Mouse (Mus musculus): Measurements from ENCODE around the gene Rnf187. TPM values are rescaled to one million over a fixed set of nuclear protein-coding genes. Genes with fewer than 3 reads are reported as not detected.

Rnf187 gene
- total and polyA plus RNA-seq, 3 experiments, result 185 to 195 (median 188) TPM

DNA sequence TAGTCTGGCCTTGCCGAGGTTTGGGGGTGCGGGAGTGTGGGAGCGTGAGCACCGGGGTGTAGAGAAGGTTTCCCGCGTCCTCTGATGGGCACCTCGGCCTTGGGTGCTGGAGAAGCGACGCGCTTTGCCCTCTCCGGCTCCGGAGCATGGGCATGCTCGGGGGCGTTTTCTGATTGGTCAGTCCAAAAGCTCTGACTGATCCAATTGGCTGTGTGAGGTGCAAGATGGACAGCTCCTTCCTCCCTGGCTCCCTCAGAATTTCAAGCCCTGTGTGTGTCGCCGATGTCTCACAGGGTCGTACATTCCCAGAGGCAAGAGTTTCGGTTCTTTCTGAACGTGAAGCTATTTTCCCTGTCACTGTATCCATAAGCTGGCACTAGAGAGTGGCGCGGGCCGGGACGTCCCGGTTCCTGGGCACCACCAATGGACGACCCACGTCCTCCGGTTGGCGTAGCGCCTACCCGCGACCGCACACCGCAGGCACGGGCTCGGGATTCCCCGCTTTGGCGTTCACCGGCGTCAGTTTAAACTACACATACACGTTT is 21.3 kb upstream of the Rnf187 start:
- Histone ChIP-seq H3K79me2 (replicated peaks; ENCODE audit: control insufficient read depth, extremely low read depth, insufficient read depth, poor library complexity, severe bottlenecking) (peaks cover 2% of the 10 kb centered on the region; the same call in 1 of the 2 replicates), H3K4me3 (replicated peaks in 1 of 3; ENCODE audit: low read depth in 2 of 3, low read length in 2 of 3, poor library complexity in 1 of 3) (peak overlapping the region; percentile 40 to 66 (median 41)), H3K27me3 (replicated peaks) (no peaks in the 10 kb centered on the region), H3K4me1 (ENCODE audit: control insufficient read depth in 1 of 2, insufficient read depth in 2 of 2) (peaks cover 13 to 41% of the 10 kb centered on the region in 2 experiments), H3K4me2 (ENCODE audit: insufficient read depth, low read depth, poor library complexity, severe bottlenecking) (peak overlapping the region; percentile 95), H3K27ac (ENCODE audit: insufficient read depth, low read depth) (no peak overlapping the region), H3K9me3 (replicated peaks; ENCODE audit: low read length) (peaks cover 7% of the 10 kb centered on the region), H3K36me3 (replicated peaks in 1 of 2; ENCODE audit: control insufficient read depth in 1 of 2, insufficient read depth in 1 of 2, low read length in 1 of 2) (peaks cover 2 to 26% of the 10 kb centered on the region in 2 experiments), H3K9ac (ENCODE audit: insufficient read depth, low read depth) (peak overlapping the region; percentile 24)
- in situ Hi-C loops (cut with MboI; ENCODE audit: low pct_ligation_motif_present, low pct_unique_long_range_greater_than_20kb, low sequenced_read_pairs), result loop anchor here (5.0 kb wide), 1 partner anchor 38 kb away; no protein-coding TSS in a partner anchor
- peak; percentile 52 for TF ChIP-seq ELF1 (IDR thresholded peaks at IDR 0.05; ENCODE audit: low read depth, low read length)
- TF ChIP-seq PAX5 (IDR thresholded peaks at IDR 0.05; ENCODE audit: low read length), result no peak
- 0 out of 2 replicates have a peak, but pooled peaks have one; percentile 17 for TF ChIP-seq EP300 (IDR thresholded peaks at IDR 0.05; ENCODE audit: low read length)
- no peak for TF ChIP-seq SMC3 (IDR thresholded peaks at IDR 0.05; ENCODE audit: low read depth, low read length)
- no peak for TF ChIP-seq RAD21 (IDR thresholded peaks at IDR 0.05; ENCODE audit: low read depth, low read length)
- TF ChIP-seq SIN3A (IDR thresholded peaks at IDR 0.05; ENCODE audit: low read length), result 0 out of 2 replicates have a peak, but pooled peaks have one; percentile 26
- peak; percentile 48; the same call in 1 of the 2 replicates for TF ChIP-seq MEF2A (IDR thresholded peaks at IDR 0.05; ENCODE audit: borderline replicate concordance, low read depth, low read length)
- no peak for TF ChIP-seq USF1 (IDR thresholded peaks at IDR 0.05; ENCODE audit: low read depth, low read length)
- TF ChIP-seq IRF4 (IDR thresholded peaks at IDR 0.05; ENCODE audit: low read depth, low read length), result peak; percentile 28; the same call in 1 of the 2 replicates
- peak; percentile 65 for TF ChIP-seq NRF1 (IDR thresholded peaks at IDR 0.05; ENCODE audit: low read depth, low read length)
- peak in 1 of 2 experiments; percentile 54; a peak in 2 of 4 replicates for TF ChIP-seq CTCF (conservative IDR thresholded peaks at IDR 0.05 in 1 of 2, IDR thresholded peaks at IDR 0.05 in 1 of 2; ENCODE audit: low read depth in 2 of 2, low read length in 2 of 2)
- TF ChIP-seq NELFE (IDR thresholded peaks at IDR 0.05; ENCODE audit: low read depth, low read length), result 0 out of 2 replicates have a peak, but pooled peaks have one; percentile 35
- 0 out of 2 replicates have a peak, but pooled peaks have one; percentile 52 for TF ChIP-seq UBTF (IDR thresholded peaks at IDR 0.05; ENCODE audit: low read depth, low read length)
- TF ChIP-seq MAX (IDR thresholded peaks at IDR 0.05; ENCODE audit: low read length), result peak; percentile 75; the same call in 1 of the 2 replicates
- TF ChIP-seq RCOR1 (conservative IDR thresholded peaks at IDR 0.05; ENCODE audit: low read depth, low read length), result no peak
- peak; percentile 99 for TF ChIP-seq BHLHE40 (IDR thresholded peaks at IDR 0.05; ENCODE audit: low read depth, low read length)
- TF ChIP-seq ETS1 (conservative IDR thresholded peaks at IDR 0.05; ENCODE audit: low read depth, low read length), result peak; percentile 42; the same call in 1 of the 2 replicates
- TF ChIP-seq POLR2A (IDR thresholded peaks at IDR 0.05; ENCODE audit: low read depth, low read length), result peak; percentile 38
- TF ChIP-seq MXI1 (IDR thresholded peaks at IDR 0.05; ENCODE audit: low read depth, low read length), result peak; percentile 63
- DNase-seq (ENCODE audit: extremely low read depth), result peak; percentile 89
- dilution Hi-C loops (cut with MboI; ENCODE audit: extremely low pct_ligation_motif_present, extremely low pct_unique_long_range_greater_than_20kb, low sequenced_read_pairs), result no loop called here
